Mouse (Mus musculus) lung, adult 2 months (tissue): Measurements from ENCODE around the gene Mapk8ip2.

Experiments used
- CTCF ChIP-seq: fragments of 200-500 bp; IDR thresholded peaks from 2 replicates; pipeline ENCODE4 v1.5.1; 2011; ENCODE audit warnings: mild to moderate bottlenecking, low read length, control low read depth; ENCODE audit not compliant: insufficient read depth
- POLR2A ChIP-seq: fragments of 200-500 bp; IDR thresholded peaks from 2 replicates; pipeline ENCODE4 v1.6.1; 2011; ENCODE audit warnings: low read depth, mild to moderate bottlenecking, control low read depth, low read length, borderline replicate concordance; ENCODE audit errors: extremely low read depth

DNA sequence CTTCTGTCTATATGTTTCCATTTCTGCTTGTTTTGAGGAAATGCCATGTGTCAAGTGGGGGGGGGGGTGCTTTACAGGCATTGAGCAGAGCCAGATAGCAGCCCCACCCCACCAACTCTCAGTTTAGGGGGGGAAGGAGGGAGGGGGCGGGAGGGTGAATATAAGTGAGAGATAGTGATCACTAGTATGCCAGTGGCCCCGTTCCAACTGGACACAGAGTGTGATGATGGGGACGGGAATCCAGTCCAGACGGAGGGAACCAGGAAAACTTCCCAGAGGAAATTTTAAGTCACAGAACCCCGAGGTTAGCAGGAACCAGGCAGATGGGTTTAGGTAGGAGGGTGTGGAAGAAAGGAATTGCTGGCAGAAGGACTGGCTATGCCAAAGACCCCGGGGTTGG is 1.9 kb downstream of the Mapk8ip2 start:
- TF ChIP-seq POLR2A (no peak), CTCF (no peak)
